30 mouse cellular contexts compared by ENCODE assay signal in the genomic region with DNA sequence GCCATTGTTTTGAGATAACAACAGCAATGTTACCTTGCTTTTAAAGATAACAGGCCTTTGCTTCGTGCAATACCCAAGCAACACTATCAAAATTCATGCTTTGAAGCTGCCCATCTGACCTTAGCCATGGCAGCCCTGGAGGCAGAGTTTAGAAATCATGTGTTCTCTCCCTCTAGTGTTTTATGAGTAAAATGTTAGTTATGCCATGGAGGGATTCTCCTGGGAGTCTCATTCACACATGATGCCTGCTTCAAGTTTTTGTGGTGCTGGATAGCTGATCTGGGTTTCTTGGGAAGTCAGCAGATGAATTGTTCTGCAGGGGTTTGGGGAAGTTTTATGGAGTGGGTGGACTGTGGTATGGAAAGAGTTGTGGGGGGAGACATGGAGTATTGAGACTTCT.
DNase-seq lines count a peak whose midpoint lies in the region; ATAC-seq and TF ChIP-seq lines count a peak whose summit lies in the region.
"Had no signal": no experiment of that assay in that cellular context is flagged by ENCODE, and none has a peak within 500 bp of the region (broad histone marks: within the 10 kb centered on the region; RNA-seq: fewer than 3 reads in every experiment).

No protein-coding gene starts in this region.

- no peaks in the 10 kb centered on the region for H3K79me2 ChIP-seq in MEL (ENCODE audit: control insufficient read depth, insufficient read depth, low read length, poor library complexity)

- H3K27me3 ChIP-seq in midbrain, embryonic 11.5 days (ENCODE audit: control insufficient read depth, insufficient read depth, low read length) = 0 out of 2 replicates have a peak, but pooled peaks cover under 1% of the 10 kb centered on the region
- H3K27me3 ChIP-seq in midbrain, embryonic 13.5 days = no peaks in the 10 kb centered on the region; the same call in none of the 2 replicates
- no peaks in the 10 kb centered on the region for H3K27me3 ChIP-seq in MEL (ENCODE audit: control insufficient read depth in 1 of 2, insufficient read depth in 2 of 2, low read length in 2 of 2)
- no peaks in the 10 kb centered on the region for H3K27me3 ChIP-seq in stomach, postnatal 0 days (ENCODE audit: control insufficient read depth, insufficient read depth, low read length)
- no peaks in the 10 kb centered on the region for H3K27me3 ChIP-seq in cerebellum, adult 2 months (ENCODE audit: control insufficient read depth, insufficient read depth, low read length)
- H3K27me3 ChIP-seq: CH12.LX; embryonic facial prominence, embryonic 13.5 days; embryonic facial prominence, embryonic 15.5 days; Patski had no signal

- H3K4me1 ChIP-seq in midbrain, embryonic 11.5 days (ENCODE audit: control insufficient read depth, insufficient read depth, low read length) = no peaks in the 10 kb centered on the region
- no peaks in the 10 kb centered on the region; the same call in 1 of the 2 replicates for H3K4me1 ChIP-seq in midbrain, embryonic 13.5 days (replicated peaks)
- H3K4me1 ChIP-seq in MEL (ENCODE audit: control insufficient read depth in 1 of 2, insufficient read depth in 2 of 2, low read length in 2 of 2) = no peaks in the 10 kb centered on the region
- no peaks in the 10 kb centered on the region for H3K4me1 ChIP-seq in stomach, postnatal 0 days (replicated peaks; ENCODE audit: control insufficient read depth, insufficient read depth)
- no peaks in the 10 kb centered on the region for H3K4me1 ChIP-seq in cerebellum, adult 2 months (ENCODE audit: control insufficient read depth, insufficient read depth, low read length)
- H3K4me1 ChIP-seq: embryonic facial prominence, embryonic 13.5 days; embryonic facial prominence, embryonic 15.5 days had no signal

- no peaks in the 10 kb centered on the region for H3K9me3 ChIP-seq in midbrain, embryonic 11.5 days (ENCODE audit: control insufficient read depth, low read length)
- no peaks in the 10 kb centered on the region for H3K9me3 ChIP-seq in midbrain, embryonic 13.5 days
- H3K9me3 ChIP-seq in MEL (replicated peaks; ENCODE audit: insufficient read depth, low read length) = no peaks in the 10 kb centered on the region
- H3K9me3 ChIP-seq in stomach, postnatal 0 days (ENCODE audit: control insufficient read depth, low read length) = no peaks in the 10 kb centered on the region
- H3K9me3 ChIP-seq: embryonic facial prominence, embryonic 13.5 days; embryonic facial prominence, embryonic 15.5 days; forebrain, embryonic 10.5 days; forebrain, embryonic 12.5 days; G1E had no signal

- TF ChIP-seq CTCF in MEL (IDR thresholded peaks at IDR 0.05 in 2 of 3, conservative IDR thresholded peaks at IDR 0.05 in 1 of 3; ENCODE audit: control insufficient read depth in 1 of 3, insufficient read depth in 1 of 3, low read depth in 2 of 3, low read length in 3 of 3, poor library complexity in 1 of 3, severe bottlenecking in 1 of 3) = no peak
- no peak for TF ChIP-seq CTCF in stomach, postnatal 0 days (IDR thresholded peaks at IDR 0.05; ENCODE audit: low read depth)
- no peak for TF ChIP-seq CTCF in cerebellum, adult 2 months (IDR thresholded peaks at IDR 0.05; ENCODE audit: borderline replicate concordance, insufficient read depth, low read depth, low read length)

- WGBS in midbrain, embryonic 11.5 days = 70% methylated on average over 1 of the region's 1 CpGs
- WGBS in midbrain, embryonic 13.5 days = 69% methylated on average over 1 of the region's 1 CpGs
- WGBS in stomach, postnatal 0 days = 70% methylated on average over 1 of the region's 1 CpGs
- WGBS in cerebellum, adult 2 months = 93% methylated on average over 1 of the region's 1 CpGs

- H3K27ac ChIP-seq in midbrain, embryonic 11.5 days (ENCODE audit: low read depth, low read length) = no peak overlapping the region
- no peak overlapping the region for H3K27ac ChIP-seq in midbrain, embryonic 13.5 days
- no peak overlapping the region for H3K27ac ChIP-seq in MEL (ENCODE audit: control insufficient read depth, low read depth, low read length)
- H3K27ac ChIP-seq in stomach, postnatal 0 days (replicated peaks) = no peak overlapping the region
- no peak overlapping the region for H3K27ac ChIP-seq in cerebellum, adult 2 months (ENCODE audit: insufficient read depth, low read length)
- H3K27ac ChIP-seq: embryonic facial prominence, embryonic 13.5 days; embryonic facial prominence, embryonic 15.5 days; forebrain, embryonic 12.5 days had no signal

- H3K9ac ChIP-seq in midbrain, embryonic 11.5 days (ENCODE audit: low read length) = no peak overlapping the region
- no peak overlapping the region for H3K9ac ChIP-seq in midbrain, embryonic 13.5 days (replicated peaks)
- H3K9ac ChIP-seq in MEL (ENCODE audit: control insufficient read depth, low read depth, low read length, poor library complexity, severe bottlenecking) = no peak overlapping the region
- H3K9ac ChIP-seq in stomach, postnatal 0 days (ENCODE audit: low read length) = no peak overlapping the region
- H3K9ac ChIP-seq: embryonic facial prominence, embryonic 13.5 days; embryonic facial prominence, embryonic 15.5 days; forebrain, embryonic 12.5 days had no signal

- TF ChIP-seq EP300 in MEL (IDR thresholded peaks at IDR 0.05; ENCODE audit: low read depth in 1 of 2, low read length in 2 of 2) = no peak
- no peak for TF ChIP-seq EP300 in stomach, postnatal 0 days (optimal IDR thresholded peaks at IDR 0.05)

- H3K4me2 ChIP-seq in midbrain, embryonic 11.5 days = no peak overlapping the region
- no peak overlapping the region for H3K4me2 ChIP-seq in midbrain, embryonic 13.5 days (replicated peaks)
- no peak overlapping the region for H3K4me2 ChIP-seq in stomach, postnatal 0 days (replicated peaks; ENCODE audit: low read depth)
- H3K4me2 ChIP-seq: embryonic facial prominence, embryonic 13.5 days; embryonic facial prominence, embryonic 15.5 days; forebrain, embryonic 12.5 days had no signal

- no peaks in the 10 kb centered on the region for H3K36me3 ChIP-seq in midbrain, embryonic 11.5 days (ENCODE audit: control insufficient read depth, insufficient read depth, low read length)
- H3K36me3 ChIP-seq in midbrain, embryonic 13.5 days = peaks cover 3% of the 10 kb centered on the region; the same call in 1 of the 2 replicates
- H3K36me3 ChIP-seq in MEL (ENCODE audit: control insufficient read depth in 1 of 2, insufficient read depth in 2 of 2, low read length in 2 of 2) = no peaks in the 10 kb centered on the region
- H3K36me3 ChIP-seq in stomach, postnatal 0 days (ENCODE audit: control insufficient read depth, insufficient read depth, low read length) = 0 out of 2 replicates have a peak, but pooled peaks cover 8% of the 10 kb centered on the region
- H3K36me3 ChIP-seq: forebrain, embryonic 12.5 days had no signal

- TF ChIP-seq RAD21 in MEL (IDR thresholded peaks at IDR 0.05; ENCODE audit: low read depth, low read length) = no peak

- TF ChIP-seq POLR2A in MEL (IDR thresholded peaks at IDR 0.05; ENCODE audit: control insufficient read depth in 1 of 2, insufficient read depth in 1 of 2, low read depth in 1 of 2, low read length in 2 of 2, poor library complexity in 1 of 2) = no peak
- no peak for TF ChIP-seq POLR2A in cerebellum, adult 2 months (IDR thresholded peaks at IDR 0.05; ENCODE audit: borderline replicate concordance, insufficient read depth, low read length)

- H3K4me3 ChIP-seq in midbrain, embryonic 11.5 days (ENCODE audit: low read depth, low read length) = no peak overlapping the region
- no peak overlapping the region for H3K4me3 ChIP-seq in midbrain, embryonic 13.5 days (replicated peaks)
- no peak overlapping the region for H3K4me3 ChIP-seq in MEL (ENCODE audit: control insufficient read depth in 1 of 2, insufficient read depth in 1 of 2, low read depth in 2 of 2, low read length in 2 of 2)
- no peak overlapping the region for H3K4me3 ChIP-seq in stomach, postnatal 0 days (ENCODE audit: low read depth, low read length)
- H3K4me3 ChIP-seq in cerebellum, adult 2 months (replicated peaks; ENCODE audit: insufficient read depth, low read depth, low read length) = no peak overlapping the region
- H3K4me3 ChIP-seq: embryonic facial prominence, embryonic 13.5 days; embryonic facial prominence, embryonic 15.5 days; erythroblast, embryonic 14.5 days; forebrain, embryonic 10.5 days; forebrain, embryonic 12.5 days had no signal

- DNase-seq in midbrain, embryonic 11.5 days (ENCODE audit: low spot score, missing footprints) = peak; percentile 72
- DNase-seq in testis, postnatal 10 days (ENCODE audit: low spot score) = peak; percentile 19
- no peak for DNase-seq in testis, postnatal 14 days (ENCODE audit: low spot score)
- no peak for DNase-seq in MEL (ENCODE audit: low read depth, low spot score)
- peak; percentile 2 for DNase-seq in stomach, postnatal 0 days (ENCODE audit: low spot score)
- no peak for DNase-seq in right cerebral cortex, postnatal 14 days
- no peak for DNase-seq in cerebellum, adult 2 months
- DNase-seq: adrenal gland, adult 8-10 months; adrenal gland, postnatal 14 days; adrenal gland, postnatal 36 days; B cell, adult 2 months; cerebellum, adult 11-12 months; cerebellum, adult 8-10 months; cerebellum, adult 9-11 months; cerebellum, postnatal 14 days; cerebellum, postnatal 36 days; embryo, embryonic 11 days had no signal

- ATAC-seq in midbrain, embryonic 11.5 days (ENCODE audit: low FRiP score) = no peak
- no peak for ATAC-seq in midbrain, embryonic 13.5 days
- no peak for ATAC-seq in stomach, postnatal 0 days (ENCODE audit: low FRiP score, low TSS enrichment)
- ATAC-seq: activated CD4-positive, CD25-positive, alpha-beta regulatory T cell, adult 4 months; CD4-positive, CD25-positive, alpha-beta regulatory T cell, adult 4 months; forebrain, embryonic 14.5 days; forebrain, embryonic 16.5 days; Patski had no signal

TF ChIP-seq in MEL, 35 proteins besides CTCF, POLR2A, EP300 and RAD21:
- no peak for TF ChIP-seq E2F4 (IDR thresholded peaks at IDR 0.05; ENCODE audit: borderline replicate concordance, low read depth, low read length)
- TF ChIP-seq TCF12 (IDR thresholded peaks at IDR 0.05; ENCODE audit: low read depth, low read length) = peak; percentile 22; the same call in 1 of the 2 replicates
TF ChIP-seq in MEL: peak in this region for 1.

Comparison
In these comparisons a context has a peak if more than half of its experiments do, and no peak if none do; other contexts are left out.
1. DNase-seq: peak in midbrain, embryonic 11.5 days (single experiment), testis, postnatal 10 days (single experiment) and stomach, postnatal 0 days (single experiment); none in testis, postnatal 14 days (single experiment), MEL (single experiment), right cerebral cortex, postnatal 14 days (single experiment) and cerebellum, adult 2 months (0 of 2).